Mouse (Mus musculus) limb, embryonic 14.5 days (tissue): Measurements from ENCODE around the gene Lsg1. TPM values are rescaled to one million over a fixed set of nuclear protein-coding genes. Genes with fewer than 3 reads are reported as not detected.

Source experiments
- ATAC-seq: fragments of 200-750 bp; cut with Nextera tagmentation; 2 replicates; pipeline ENCODE4 v1.8.0; 2017; ENCODE audit warnings: low read depth, moderate number of reproducible peaks, moderate TSS enrichment; ENCODE audit not compliant: low FRiP score
- DNase-seq: peaks from one replicate; pipeline ENCODE4 v3.0.0-alpha.2; 2015; ENCODE audit warnings: low spot score
- H3K27ac ChIP-seq: fragments of 300-500 bp; sonication (generic); replicated peaks from 2 replicates; pipeline ENCODE4 v1.5.1; 2014; ENCODE audit warnings: low read depth, mild to moderate bottlenecking, low read length, moderate library complexity, mixed read lengths
- H3K27me3 ChIP-seq: fragments of 300-500 bp; sonication (generic); 2 replicates; pipeline ENCODE4 v1.6.1; 2014; ENCODE audit warnings: low read length, mixed read lengths; ENCODE audit not compliant: control insufficient read depth, insufficient read depth
- H3K36me3 ChIP-seq: fragments of 300-500 bp; sonication (generic); 2 replicates; pipeline ENCODE4 v1.6.1; 2014; ENCODE audit warnings: mild to moderate bottlenecking, low read length, moderate library complexity, mixed read lengths; ENCODE audit not compliant: control insufficient read depth, insufficient read depth
- H3K4me1 ChIP-seq: fragments of 300-500 bp; sonication (generic); 2 replicates; pipeline ENCODE4 v1.6.1; 2014; ENCODE audit warnings: antibody characterized with exemption, low read length, mixed read lengths; ENCODE audit not compliant: control insufficient read depth, insufficient read depth
- H3K4me2 ChIP-seq: fragments of 300-500 bp; sonication (generic); replicated peaks from 2 replicates; pipeline ENCODE4 v1.6.1; 2014; ENCODE audit warnings: low read depth, mild to moderate bottlenecking, low read length, moderate library complexity; ENCODE audit not compliant: severe bottlenecking
- H3K4me3 ChIP-seq: fragments of 300-500 bp; sonication (generic); replicated peaks from 2 replicates; pipeline ENCODE4 v1.5.1; 2014; ENCODE audit warnings: low read length
- H3K9ac ChIP-seq: fragments of 300-500 bp; sonication (generic); 2 replicates; pipeline ENCODE4 v1.6.1; 2014; ENCODE audit warnings: mild to moderate bottlenecking, low read depth, low read length, moderate library complexity; ENCODE audit not compliant: severe bottlenecking
- H3K9me3 ChIP-seq: fragments of 300-500 bp; sonication (generic); 2 replicates; pipeline ENCODE4 v1.6.1; 2016; ENCODE audit warnings: low read length; ENCODE audit not compliant: control insufficient read depth
- POLR2A ChIP-seq: fragments of 200-500 bp; IDR thresholded peaks from 2 replicates; pipeline ENCODE4 v1.8.0; 2012; ENCODE audit warnings: inconsistent platforms, mild to moderate bottlenecking, moderate library complexity, borderline replicate concordance; ENCODE audit not compliant: insufficient read depth, insufficient read length; ENCODE audit errors: extremely low read depth
- WGBS: fragments of 180-500 bp; shearing (Covaris S2); extraction: QIAGEN DNeasy Blood & Tissue Kit; methylation state at CpG from one replicate; pipeline ENCODE4 v1.1.7; 2014; 5-methylcytosine and 5-hydroxymethylcytosine counted together
- polyA plus RNA-seq, 2 experiments: library from polyadenylated mRNA; depleted of rRNA in 1 of 2; stranded (reverse) in 1 of 2; unstranded in 1 of 2; fragments of >200 nt; fragmentation: Nextera tagmentation in 1 of 2; extraction: Ambion mirVana in 1 of 2; gene quantifications; 2 replicates each; pipeline versions ENCODE4 v1.2.1 to v1.2.3; 2012 to 2014

Lsg1 gene
- polyA plus RNA-seq, 2 experiments, result 36.3 to 64.2 TPM

DNA sequence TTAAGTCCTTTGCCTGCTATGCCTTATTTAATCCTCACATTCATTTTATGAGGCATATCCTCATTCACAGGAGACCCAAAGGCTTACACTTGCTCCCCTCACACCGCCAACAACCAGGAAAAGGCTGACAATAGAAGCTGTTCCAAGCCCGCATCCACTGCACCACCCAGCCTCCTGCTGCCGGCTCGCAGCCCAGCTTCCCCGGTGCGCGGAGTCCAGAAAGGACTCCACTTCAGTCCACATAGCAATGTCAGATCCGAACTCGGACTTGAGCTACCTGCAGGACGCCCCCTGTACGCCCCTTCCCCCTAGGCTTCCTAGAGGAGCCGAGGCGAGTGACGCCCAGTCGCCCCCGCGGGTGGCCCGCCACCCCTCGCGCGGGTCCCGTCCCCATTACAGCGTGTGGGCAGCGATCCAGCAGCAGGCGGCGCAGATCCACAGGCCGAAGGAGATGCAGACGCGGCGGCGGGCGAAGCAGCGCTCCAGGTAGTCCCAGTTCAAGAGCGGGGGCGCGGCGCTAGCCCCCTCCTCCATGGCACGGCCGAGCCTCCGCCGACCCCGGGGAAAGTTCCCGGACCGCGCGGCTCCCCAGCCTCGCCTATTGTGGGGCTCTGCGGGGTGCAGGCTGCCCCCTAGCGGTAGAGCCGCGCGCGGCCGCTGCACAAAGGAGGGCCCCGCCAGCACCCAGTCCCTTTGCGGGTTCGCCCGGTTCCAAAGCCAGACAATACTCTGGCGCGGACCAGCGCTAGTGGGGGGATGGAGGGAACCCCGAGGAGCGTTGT lies 37.2 kb downstream of the Lsg1 start:
- H3K4me2 ChIP-seq, result peak overlapping the region; percentile 78
- H3K9ac ChIP-seq, result peak overlapping the region; percentile 85
- peaks cover 10% of the 10 kb centered on the region for H3K9me3 ChIP-seq
- ATAC-seq (peak; percentile 94), DNase-seq (peak; percentile 58)
- H3K27me3 ChIP-seq, result no peaks in the 10 kb centered on the region
- H3K27ac ChIP-seq, result peak overlapping the region; percentile 50; the same call in 1 of the 2 replicates
- peak; percentile 78; the same call in 1 of the 2 replicates for TF ChIP-seq POLR2A
- H3K36me3 ChIP-seq, result peaks cover 12% of the 10 kb centered on the region; the same call in 1 of the 2 replicates
- under 1% methylated on average over 44 of the region's 63 CpGs for WGBS
- H3K4me1 ChIP-seq, result peaks cover 12% of the 10 kb centered on the region; the same call in 1 of the 2 replicates
- peak overlapping the region; percentile 64 for H3K4me3 ChIP-seq

DNA sequence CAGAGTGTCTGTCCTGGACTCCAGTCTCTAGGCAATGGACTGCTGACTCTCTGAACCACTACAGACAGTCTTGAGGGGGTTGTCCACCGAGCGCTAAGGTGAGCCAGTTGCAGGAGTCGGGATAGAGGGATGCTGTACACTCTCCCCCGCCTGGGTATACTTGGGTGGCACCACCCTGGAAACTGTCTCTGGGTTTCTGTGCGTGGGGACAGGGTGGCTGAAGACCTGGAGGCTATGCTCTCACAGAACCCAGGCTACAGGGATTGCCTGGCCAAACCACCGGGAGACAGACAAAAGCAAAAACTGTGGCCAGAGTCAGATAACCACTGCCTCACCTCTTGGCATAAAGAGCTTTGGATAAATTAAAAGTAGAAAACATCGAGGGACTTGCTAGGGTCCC lies 37.9 kb downstream of the Lsg1 start:
- H3K9ac ChIP-seq, result peak overlapping the region; percentile 85
- 79% methylated on average over 7 of the region's 7 CpGs for WGBS

DNA sequence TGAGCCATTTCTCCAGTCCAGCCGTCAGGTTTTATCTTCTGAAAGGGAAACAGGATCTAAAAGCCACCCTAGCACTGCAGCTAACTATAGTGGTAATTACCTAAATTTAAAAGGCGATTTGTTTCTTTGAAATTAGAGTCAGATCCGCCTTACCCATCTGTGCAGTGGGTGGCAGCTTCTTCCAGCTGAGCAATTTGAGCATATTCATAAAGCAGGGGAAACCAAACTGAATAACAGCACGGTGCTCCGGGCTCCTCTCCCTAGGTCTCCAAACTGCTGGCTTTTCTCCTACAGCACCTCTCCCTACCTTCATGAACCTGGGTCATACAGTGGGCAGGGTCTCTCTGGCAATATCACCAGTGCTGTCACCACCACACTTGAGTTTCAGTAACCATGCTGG lies 39.1 kb downstream of the Lsg1 start:
- DNase-seq (no peak), ATAC-seq (no peak)
- Histone ChIP-seq H3K9ac (no peak overlapping the region), H3K9me3 (no peaks in the 10 kb centered on the region), H3K27me3 (no peaks in the 10 kb centered on the region), H3K4me2 (no peak overlapping the region), H3K27ac (no peak overlapping the region), H3K4me3 (no peak overlapping the region), H3K4me1 (peaks cover 12% of the 10 kb centered on the region; the same call in 1 of the 2 replicates), H3K36me3 (peaks cover 14% of the 10 kb centered on the region)
- WGBS, result 80% methylated on average over 5 of the region's 5 CpGs
- TF ChIP-seq POLR2A, result no peak

More for the DNA sequence above, 37.9 kb downstream of the Lsg1 start:
- Histone ChIP-seq H3K4me1 (peaks cover 12% of the 10 kb centered on the region; the same call in 1 of the 2 replicates), H3K27me3 (no peaks in the 10 kb centered on the region), H3K27ac (no peak overlapping the region), H3K4me3 (peak overlapping the region; percentile 64), H3K36me3 (peaks cover 14% of the 10 kb centered on the region), H3K9me3 (peaks cover 4% of the 10 kb centered on the region), H3K4me2 (peak overlapping the region; percentile 78)
- no peak for DNase-seq
- no peak for ATAC-seq
- no peak for TF ChIP-seq POLR2A

DNA sequence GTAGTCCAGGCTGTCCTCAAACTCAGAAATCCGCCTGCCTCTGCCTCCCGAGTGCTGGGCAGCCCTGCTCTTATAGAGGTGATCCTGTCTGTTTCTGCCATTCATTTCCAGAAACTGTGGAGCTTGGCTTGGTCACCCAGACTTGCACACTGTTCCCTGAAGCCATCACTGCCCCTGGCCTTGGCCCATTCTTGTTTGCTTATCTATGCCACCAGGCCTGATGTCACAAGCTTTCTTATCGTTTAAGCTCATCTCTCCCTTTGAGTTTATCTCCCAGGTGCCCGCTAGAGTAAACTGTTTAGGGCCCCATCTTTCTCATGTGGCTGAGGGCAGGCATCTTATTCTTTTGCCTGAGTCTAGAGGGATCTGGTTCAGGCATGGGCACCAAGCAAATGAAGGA lies 42.7 kb downstream of the Lsg1 start:
- no peak for ATAC-seq
- Histone ChIP-seq H3K9me3 (no peaks in the 10 kb centered on the region), H3K27me3 (no peaks in the 10 kb centered on the region), H3K27ac (no peak overlapping the region), H3K4me1 (no peaks in the 10 kb centered on the region), H3K9ac (no peak overlapping the region), H3K4me2 (no peak overlapping the region), H3K4me3 (no peak overlapping the region), H3K36me3 (peaks cover 14% of the 10 kb centered on the region)
- no peak for TF ChIP-seq POLR2A
- 89% methylated on average over 4 of the region's 4 CpGs for WGBS
- DNase-seq, result no peak

DNA sequence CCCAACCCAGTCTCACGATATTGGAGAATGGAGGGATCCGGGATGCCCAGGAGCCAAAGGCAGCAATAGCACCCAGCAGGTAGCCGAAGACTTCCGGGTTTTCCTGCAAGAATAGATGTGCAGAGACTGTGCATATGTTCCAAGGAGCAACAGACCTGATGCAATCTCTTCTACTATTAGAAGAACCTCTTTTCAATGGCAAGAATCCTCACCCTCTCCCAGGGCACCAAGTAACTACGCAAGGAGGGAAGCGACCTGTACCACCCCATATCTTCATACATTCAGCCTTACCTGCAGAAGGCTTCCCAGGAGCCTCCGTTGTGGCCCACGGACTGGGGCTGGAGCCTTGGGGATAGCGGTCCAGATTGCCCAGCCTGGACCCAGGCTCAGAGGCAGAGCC lies 44.0 kb downstream of the Lsg1 start:
- TF ChIP-seq POLR2A, result no peak

More for the DNA sequence above, 44.0 kb downstream of the Lsg1 start:
- no peaks in the 10 kb centered on the region for H3K4me1 ChIP-seq
- H3K4me2 ChIP-seq, result no peak overlapping the region
- no peak overlapping the region for H3K27ac ChIP-seq
- H3K9me3 ChIP-seq, result no peaks in the 10 kb centered on the region
- H3K27me3 ChIP-seq, result no peaks in the 10 kb centered on the region
- WGBS, result 88% methylated on average over 9 of the region's 9 CpGs
- no peak overlapping the region for H3K9ac ChIP-seq
- peaks cover 14% of the 10 kb centered on the region for H3K36me3 ChIP-seq
- no peak overlapping the region for H3K4me3 ChIP-seq
- ATAC-seq (no peak), DNase-seq (no peak)
